Mouse (Mus musculus) stomach, postnatal 0 days (tissue): ENCODE measurements around the gene Cipc. TPM values are rescaled to one million over a fixed set of nuclear protein-coding genes. Genes with fewer than 3 reads are reported as not detected.

Experiments used
- ATAC-seq: fragments of 200-750 bp; cut with Nextera tagmentation; 2 replicates; pipeline ENCODE4 v1.8.0; 2017; ENCODE audit not compliant: low FRiP score, low TSS enrichment
- DNase-seq: peaks from one replicate; pipeline ENCODE4 v3.0.0-alpha.2; 2016; ENCODE audit warnings: low spot score
- H3K27ac ChIP-seq: fragments of 300-500 bp; sonication (generic); replicated peaks from 2 replicates; pipeline ENCODE4 v1.5.1; 2014; ENCODE audit warnings: mild to moderate bottlenecking, control low read depth
- H3K27me3 ChIP-seq: fragments of 300-500 bp; sonication (generic); 2 replicates; pipeline ENCODE4 v1.6.1; 2014; ENCODE audit warnings: low read length; ENCODE audit not compliant: control insufficient read depth, insufficient read depth
- H3K36me3 ChIP-seq: fragments of 300-500 bp; sonication (generic); 2 replicates; pipeline ENCODE4 v1.6.1; 2014; ENCODE audit warnings: low read length, mixed read lengths; ENCODE audit not compliant: control insufficient read depth, insufficient read depth
- H3K4me1 ChIP-seq: fragments of 300-500 bp; sonication (generic); replicated peaks from 2 replicates; pipeline ENCODE4 v1.6.1; 2014; ENCODE audit warnings: antibody characterized with exemption; ENCODE audit not compliant: control insufficient read depth, insufficient read depth
- H3K4me2 ChIP-seq: fragments of 300-500 bp; sonication (generic); replicated peaks from 2 replicates; pipeline ENCODE4 v1.6.1; 2014; ENCODE audit warnings: low read depth, mild to moderate bottlenecking, control low read depth, moderate library complexity
- H3K4me3 ChIP-seq: fragments of 300-500 bp; sonication (generic); 2 replicates; pipeline ENCODE4 v1.5.1; 2014; ENCODE audit warnings: low read depth, low read length, control low read depth
- H3K9ac ChIP-seq: fragments of 300-500 bp; sonication (generic); 2 replicates; pipeline ENCODE4 v1.6.1; 2014; ENCODE audit warnings: mild to moderate bottlenecking, low read length, control low read depth, mixed read lengths
- H3K9me3 ChIP-seq: fragments of 300-500 bp; sonication (generic); 2 replicates; pipeline ENCODE4 v1.6.1; 2016; ENCODE audit warnings: low read length; ENCODE audit not compliant: control insufficient read depth
- CTCF ChIP-seq: IDR thresholded peaks from 2 replicates; pipeline ENCODE4 v1.5.1; 2016; ENCODE audit warnings: antibody characterized with exemption, low read depth, mild to moderate bottlenecking, moderate library complexity
- EP300 ChIP-seq: optimal IDR thresholded peaks from 2 replicates; pipeline ENCODE3; 2016; ENCODE audit warnings: antibody characterized with exemption
- WGBS: fragments of 180-500 bp; shearing (Covaris S2); extraction: QIAGEN DNeasy Blood & Tissue Kit; methylation state at CpG from one replicate; pipeline ENCODE4 v1.1.7; 2014; 5-methylcytosine and 5-hydroxymethylcytosine counted together
- polyA plus RNA-seq: library from polyadenylated mRNA; unstranded; fragments of >200 nt; fragmentation: Nextera tagmentation; extraction: Ambion mirVana; gene quantifications from 2 replicates; pipeline ENCODE4 v1.2.1, GENCODE M21; 2015

Cipc gene
- polyA plus RNA-seq, 1 experiment from 2014 or later, result 10.1 TPM

DNA sequence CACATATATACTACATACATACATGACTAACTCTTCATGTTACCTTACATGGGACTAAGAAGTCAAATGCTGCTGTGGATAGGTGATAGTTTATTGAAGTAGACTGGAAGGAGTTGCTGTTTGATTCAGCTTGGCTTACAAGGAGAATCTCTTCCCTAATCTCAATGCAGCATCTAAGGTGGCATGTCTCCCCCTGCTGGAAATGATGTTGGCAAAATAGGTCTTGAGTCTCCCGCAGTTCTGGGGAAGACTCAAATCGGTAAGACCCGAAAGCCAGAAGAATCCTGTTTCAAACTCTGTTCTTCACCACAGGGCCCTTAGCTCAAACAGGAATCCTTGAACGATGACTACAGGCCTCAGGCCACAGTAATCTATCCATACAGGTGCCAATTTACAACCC is 1.7 kb upstream of the Cipc start:
- ATAC-seq, result no peak
- H3K4me1 ChIP-seq, result 0 out of 2 replicates have a peak, but pooled peaks cover 5% of the 10 kb centered on the region
- no peak overlapping the region for H3K27ac ChIP-seq
- no peak overlapping the region for H3K4me3 ChIP-seq
- H3K9ac ChIP-seq, result no peak overlapping the region
- DNase-seq, result peak; percentile 36
- H3K9me3 ChIP-seq, result no peaks in the 10 kb centered on the region
- no peaks in the 10 kb centered on the region for H3K36me3 ChIP-seq
- no peaks in the 10 kb centered on the region for H3K27me3 ChIP-seq
- H3K4me2 ChIP-seq, result no peak overlapping the region
- WGBS, result 9% methylated on average over 4 of the region's 4 CpGs
- TF ChIP-seq CTCF, result peak; percentile 87
- no peak for TF ChIP-seq EP300

DNA sequence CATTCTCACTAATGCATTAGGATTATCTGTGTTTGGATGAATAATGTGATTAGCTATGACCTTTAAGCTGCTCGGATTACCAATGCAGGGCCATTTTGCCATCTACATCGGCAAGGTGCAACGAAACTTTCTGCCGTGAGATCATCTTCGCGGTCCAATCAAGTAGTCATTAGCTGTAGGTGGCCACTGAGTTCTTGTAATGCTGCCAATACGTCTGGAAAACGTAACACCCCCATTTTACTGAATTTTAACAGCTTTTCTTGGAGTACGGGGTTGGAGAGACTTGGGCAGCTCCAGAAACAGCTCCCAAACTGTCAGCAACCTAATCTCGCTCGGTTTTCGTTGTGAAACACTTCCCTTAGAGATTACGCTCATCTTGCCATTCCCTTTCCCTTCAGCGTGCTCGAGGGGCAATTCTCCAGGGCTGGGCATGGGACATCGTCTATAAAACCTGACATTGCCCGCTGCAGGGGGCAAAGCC is 502 bp upstream of the Cipc start:
- DNase-seq, result no peak
- peak overlapping the region; percentile 85 for H3K9ac ChIP-seq
- 0 out of 2 replicates have a peak, but pooled peaks cover 5% of the 10 kb centered on the region for H3K4me1 ChIP-seq
- WGBS, result under 1% methylated on average over 17 of the region's 17 CpGs
- peak overlapping the region; percentile 99 for H3K27ac ChIP-seq
- H3K4me2 ChIP-seq, result peak overlapping the region; percentile 82
- H3K36me3 ChIP-seq, result no peaks in the 10 kb centered on the region
- no peak for TF ChIP-seq CTCF
- no peak for TF ChIP-seq EP300
- H3K27me3 ChIP-seq, result no peaks in the 10 kb centered on the region
- H3K4me3 ChIP-seq, result peak overlapping the region; percentile 69
- no peak for ATAC-seq
- no peaks in the 10 kb centered on the region for H3K9me3 ChIP-seq

DNA sequence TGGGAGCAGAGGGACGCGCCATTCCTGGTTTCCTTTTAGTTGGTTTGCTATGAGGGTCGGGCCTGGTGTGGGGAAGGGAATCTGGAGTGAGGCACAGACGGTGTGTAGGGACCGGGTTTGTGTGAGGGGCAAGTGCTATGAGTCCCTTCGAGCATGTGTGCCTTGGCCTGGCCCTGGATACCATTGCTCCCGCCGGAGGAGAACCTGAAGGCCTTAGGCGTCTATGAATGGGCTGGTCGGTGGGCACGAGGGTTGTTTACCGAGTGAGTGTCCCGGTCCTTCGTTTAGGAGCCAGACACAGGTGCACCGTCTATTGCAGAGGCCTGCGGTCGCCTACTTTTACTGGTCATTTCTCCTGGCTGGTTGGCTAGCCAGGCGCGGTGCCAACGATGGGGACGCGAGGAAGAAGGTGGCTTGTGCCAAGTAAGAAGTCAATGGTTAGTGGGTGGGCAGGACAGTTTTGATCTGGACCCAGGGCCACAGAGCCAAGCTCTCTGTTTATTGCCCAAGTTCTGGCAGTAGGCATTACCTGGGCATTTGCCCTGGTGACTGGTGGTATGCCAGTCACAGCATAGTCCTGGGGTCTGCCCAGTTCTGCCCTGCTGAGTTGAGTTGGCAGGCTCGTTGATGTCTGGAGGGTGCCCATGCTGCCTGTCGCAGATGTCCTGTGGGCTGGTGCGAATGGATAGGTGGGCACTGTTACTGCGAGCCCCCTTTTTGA is 998 bp downstream of the Cipc start:
- TF ChIP-seq CTCF (no peak), EP300 (no peak)
- peak overlapping the region; percentile 79 for H3K9ac ChIP-seq
- 0 out of 2 replicates have a peak, but pooled peaks cover 5% of the 10 kb centered on the region for H3K4me1 ChIP-seq
- peak overlapping the region; percentile 99 for H3K27ac ChIP-seq
- no peaks in the 10 kb centered on the region for H3K9me3 ChIP-seq
- no peaks in the 10 kb centered on the region for H3K36me3 ChIP-seq
- H3K27me3 ChIP-seq, result no peaks in the 10 kb centered on the region
- peak overlapping the region; percentile 82 for H3K4me2 ChIP-seq
- DNase-seq, result peak; percentile 42
- WGBS, result 12% methylated on average over 26 of the region's 26 CpGs
- peak overlapping the region; percentile 69 for H3K4me3 ChIP-seq
- ATAC-seq, result peak; percentile 24

DNA sequence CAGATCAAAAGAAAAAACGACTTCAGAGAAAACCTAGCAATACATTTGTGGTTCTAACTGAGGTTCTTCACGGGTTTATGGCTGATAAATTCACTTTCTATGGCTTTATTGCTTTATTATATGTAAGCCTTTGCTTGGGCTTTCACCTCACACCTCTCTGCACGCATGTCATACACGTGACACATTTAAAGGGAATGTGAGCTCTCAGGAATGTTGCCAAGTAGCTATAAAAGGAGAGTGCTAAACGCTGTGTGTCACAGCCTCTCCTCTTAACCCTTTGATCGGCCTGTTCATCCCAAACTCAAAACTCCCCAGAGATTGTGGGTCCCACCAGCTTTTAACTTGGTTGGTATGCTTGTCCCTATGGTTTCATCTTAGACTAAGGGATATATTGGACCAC is 1.8 kb downstream of the Cipc start:
- Histone ChIP-seq H3K4me2 (peak overlapping the region; percentile 82; the same call in 1 of the 2 replicates), H3K27ac (peak overlapping the region; percentile 99), H3K4me3 (no peak overlapping the region), H3K27me3 (no peaks in the 10 kb centered on the region), H3K36me3 (no peaks in the 10 kb centered on the region), H3K9ac (no peak overlapping the region), H3K4me1 (0 out of 2 replicates have a peak, but pooled peaks cover 5% of the 10 kb centered on the region), H3K9me3 (no peaks in the 10 kb centered on the region)
- 34% methylated on average over 6 of the region's 6 CpGs for WGBS
- TF ChIP-seq EP300, result no peak
- no peak for TF ChIP-seq CTCF
- no peak for ATAC-seq
- DNase-seq, result no peak

DNA sequence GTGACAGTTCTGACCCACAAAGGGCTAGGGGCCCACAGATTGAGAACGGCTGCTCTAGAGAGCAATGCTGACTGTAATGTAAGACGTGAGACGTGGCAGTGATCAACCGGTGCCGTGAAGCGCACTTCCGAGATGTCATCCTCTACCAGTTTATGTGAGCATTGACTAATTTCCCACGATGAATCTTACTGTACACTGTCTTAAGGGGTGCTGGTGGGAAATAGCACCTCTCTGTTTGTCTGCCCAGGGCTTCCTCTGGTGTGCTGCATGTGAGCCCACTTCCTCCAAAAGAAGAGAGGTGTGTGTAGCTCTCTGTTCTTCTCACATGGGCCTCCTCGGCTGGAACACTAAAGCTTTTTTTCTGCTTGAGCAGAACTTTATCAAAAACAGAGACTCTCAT is 2.7 kb downstream of the Cipc start:
- Histone ChIP-seq H3K9me3 (no peaks in the 10 kb centered on the region), H3K9ac (no peak overlapping the region), H3K36me3 (no peaks in the 10 kb centered on the region), H3K27ac (no peak overlapping the region), H3K27me3 (no peaks in the 10 kb centered on the region), H3K4me1 (0 out of 2 replicates have a peak, but pooled peaks cover 5% of the 10 kb centered on the region), H3K4me2 (no peak overlapping the region), H3K4me3 (no peak overlapping the region)
- WGBS, result 80% methylated on average over 9 of the region's 9 CpGs
- TF ChIP-seq CTCF, result no peak
- TF ChIP-seq EP300, result no peak
- no peak for DNase-seq
- ATAC-seq, result no peak

DNA sequence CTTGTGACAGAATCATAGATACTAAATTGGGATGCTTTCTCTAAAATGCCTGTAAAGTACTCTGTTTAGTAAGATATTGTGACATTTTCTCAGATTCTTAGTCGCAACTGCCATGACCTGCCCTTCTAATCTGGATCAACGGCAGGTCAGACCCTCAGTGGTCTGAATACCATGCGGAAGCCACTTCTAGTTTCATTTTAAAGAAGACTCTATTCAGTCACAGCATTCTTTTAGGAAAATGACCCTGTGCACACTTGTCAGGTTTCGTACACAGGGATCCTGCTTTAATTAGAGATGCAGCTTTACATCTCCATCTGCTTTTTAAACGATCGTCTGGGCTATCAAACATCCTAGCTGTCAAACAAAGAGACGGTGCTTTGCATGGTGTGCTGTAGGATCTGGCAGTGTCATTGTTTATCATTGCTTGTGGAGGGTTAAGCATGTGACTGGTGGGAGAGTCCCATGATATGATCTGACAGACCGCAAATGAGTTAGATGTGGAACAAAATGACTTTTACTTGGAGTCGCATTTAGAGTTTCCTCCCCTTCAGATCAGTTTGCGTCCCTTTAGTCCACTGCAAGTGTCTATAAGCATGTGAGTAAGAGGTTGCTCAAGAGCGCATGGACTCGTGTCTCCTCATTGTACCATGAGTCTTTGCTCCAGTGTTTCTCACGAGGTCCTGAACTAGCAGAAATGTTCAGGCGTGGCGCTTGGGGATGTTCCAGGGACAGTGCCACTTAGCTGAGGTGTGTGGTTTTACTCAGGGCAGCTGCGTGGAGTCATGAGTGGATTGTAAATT is 3.5 kb downstream of the Cipc start:
- WGBS, result 61% methylated on average over 16 of the region's 16 CpGs
- Histone ChIP-seq H3K36me3 (no peaks in the 10 kb centered on the region), H3K9ac (no peak overlapping the region), H3K4me1 (0 out of 2 replicates have a peak, but pooled peaks cover 5% of the 10 kb centered on the region), H3K27me3 (no peaks in the 10 kb centered on the region), H3K9me3 (no peaks in the 10 kb centered on the region), H3K4me3 (no peak overlapping the region), H3K27ac (no peak overlapping the region), H3K4me2 (no peak overlapping the region)
- DNase-seq (no peak), ATAC-seq (no peak)
- TF ChIP-seq EP300, result no peak
- TF ChIP-seq CTCF, result no peak
